Mouse (Mus musculus): ENCODE measurements around the gene Zfyve21. TPM values are rescaled to one million over a fixed set of nuclear protein-coding genes. Genes with fewer than 3 reads are reported as not detected.

Gene Zfyve21
- 1 to 10 TPM; 3.3 to 4.7 TPM for total RNA-seq (2023)

DNA sequence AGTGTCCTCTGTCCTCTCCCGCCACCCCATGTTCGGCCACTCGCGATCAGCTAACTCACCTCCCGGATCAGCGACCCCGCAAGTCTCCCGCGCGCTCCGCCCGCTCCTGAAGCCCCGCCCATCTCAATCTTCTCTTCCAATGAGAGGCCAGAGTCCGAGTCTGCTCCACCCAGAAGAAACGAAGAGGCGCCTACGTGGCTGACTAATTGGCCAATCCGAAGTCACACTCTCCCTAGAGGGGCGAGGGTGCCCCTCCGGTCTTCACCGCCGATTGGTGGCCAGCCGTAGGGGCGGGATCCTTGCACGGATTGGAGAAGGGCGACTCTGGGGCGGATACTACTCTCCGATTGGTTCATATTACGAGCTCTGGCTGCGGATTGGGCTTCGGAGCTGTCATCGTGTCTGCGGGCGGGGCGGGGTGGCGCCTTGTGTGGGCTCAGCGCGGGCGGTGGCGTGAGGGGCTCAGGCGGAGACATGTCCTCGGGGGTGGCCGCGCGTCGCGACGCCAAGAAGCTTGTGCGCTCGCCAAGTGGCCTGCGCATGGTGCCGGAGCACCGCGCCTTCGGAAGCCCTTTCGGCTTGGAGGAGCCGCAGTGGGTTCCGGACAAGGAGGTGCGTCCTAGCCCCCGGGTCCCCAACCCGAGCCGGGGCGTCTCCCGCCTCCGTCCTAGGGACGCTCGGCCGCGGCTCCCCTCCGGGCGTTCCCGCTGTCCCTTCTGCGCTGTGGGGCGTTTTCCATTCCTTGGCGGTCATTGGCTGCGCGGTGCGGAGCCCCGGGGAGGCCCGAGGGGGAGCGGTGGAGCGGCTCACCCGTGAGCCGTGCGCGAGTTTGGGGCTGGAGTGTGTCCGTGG is at the start of gene Zfyve21, which contains the start of gene Xrcc3:
Gene Zfyve21 (plus strand): TSS at position 405 of the 852 bp plus-strand sequence.
Gene Xrcc3 (minus strand): TSS at position 108 of the 852 bp plus-strand sequence.

Other genes with a start within 250 kb of the Zfyve21 start
- gene Mark3, start 239.6 kb upstream of the Zfyve21 start, total RNA-seq (2023), result 10 to 100 TPM; 51.1 to 56.3 TPM
- gene Ckb, start 141.8 kb upstream of the Zfyve21 start, total RNA-seq (2023), result 1 to 10 TPM; 2.8 to 5.7 TPM
- 1 to 10 TPM; 3.0 to 4.1 TPM for gene Trmt61a, start 136.1 kb upstream of the Zfyve21 start, total RNA-seq (2023)
- gene Bag5, start 100.9 kb upstream of the Zfyve21 start, total RNA-seq (2023), result 1 to 10 TPM; 7.5 to 8.3 TPM
- 10 to 100 TPM; 16.6 to 17.1 TPM for gene Apopt1, start 100.9 kb upstream of the Zfyve21 start, total RNA-seq (2023)
- 10 to 100 TPM; 55.4 to 62.0 TPM for gene Klc1, start 55.3 kb upstream of the Zfyve21 start, total RNA-seq (2023)
- gene Xrcc3, start 297 bp upstream of the Zfyve21 start, total RNA-seq (2023), result 1 to 10 TPM; 4.4 to 4.6 TPM
- 1 to 10 TPM; 1.8 to 2.3 TPM for gene Ppp1r13b, start 93.9 kb downstream of the Zfyve21 start, total RNA-seq (2023)
- 100 to 1,000 TPM; 143 to 146 TPM for gene Atp5mpl, start 152.8 kb downstream of the Zfyve21 start, total RNA-seq (2023)
- gene Tdrd9, start 157.4 kb downstream of the Zfyve21 start, total RNA-seq (2023), result under 1 TPM in 1 of 2 experiments, not detected in 1; 0.15 TPM
- not detected for gene Rd3l, start 167.1 kb downstream of the Zfyve21 start, total RNA-seq (2023)

Data from neutrophil, adult 83 days (primary cell).